Mouse (Mus musculus) intestine, postnatal 0 days (tissue): ENCODE measurements around the gene Cog7. TPM values are rescaled to one million over a fixed set of nuclear protein-coding genes. Genes with fewer than 3 reads are reported as not detected.

ENCODE experiments used
- ATAC-seq: fragments of 200-750 bp; cut with Nextera tagmentation; 2 replicates; pipeline ENCODE4 v1.8.0; 2017; ENCODE audit warnings: mild to moderate bottlenecking, moderate TSS enrichment, moderate library complexity
- H3K27ac ChIP-seq: fragments of 300-500 bp; sonication (generic); 2 replicates; pipeline ENCODE4 v1.5.1; 2014; ENCODE audit warnings: mild to moderate bottlenecking, low read depth, low read length, moderate library complexity
- H3K27me3 ChIP-seq: fragments of 300-500 bp; sonication (generic); replicated peaks from 2 replicates; pipeline ENCODE4 v1.6.1; 2014; ENCODE audit warnings: low read length, mixed read lengths; ENCODE audit not compliant: control insufficient read depth, insufficient read depth
- H3K36me3 ChIP-seq: fragments of 300-500 bp; sonication (generic); 2 replicates; pipeline ENCODE4 v1.6.1; 2014; ENCODE audit warnings: mild to moderate bottlenecking, moderate library complexity; ENCODE audit not compliant: control insufficient read depth, insufficient read depth
- H3K4me1 ChIP-seq: fragments of 300-500 bp; sonication (generic); replicated peaks from 2 replicates; pipeline ENCODE4 v1.6.1; 2014; ENCODE audit warnings: antibody characterized with exemption, low read length, mixed read lengths; ENCODE audit not compliant: control insufficient read depth, insufficient read depth
- H3K4me2 ChIP-seq: fragments of 300-500 bp; sonication (generic); replicated peaks from 2 replicates; pipeline ENCODE4 v1.6.1; 2014; ENCODE audit warnings: low read depth, mild to moderate bottlenecking, moderate library complexity
- H3K4me3 ChIP-seq: fragments of 300-500 bp; sonication (generic); 2 replicates; pipeline ENCODE4 v1.5.1; 2014; ENCODE audit warnings: low read depth, low read length
- H3K9ac ChIP-seq: fragments of 300-500 bp; sonication (generic); 2 replicates; pipeline ENCODE4 v1.6.1; 2014; ENCODE audit warnings: mild to moderate bottlenecking, low read depth, low read length
- H3K9me3 ChIP-seq: fragments of 300-500 bp; sonication (generic); 2 replicates; pipeline ENCODE4 v1.6.1; 2016; ENCODE audit warnings: mixed run types; ENCODE audit not compliant: control insufficient read depth
- CTCF ChIP-seq: sonication (generic); IDR thresholded peaks from 2 replicates; pipeline ENCODE4 v1.5.1; 2016; ENCODE audit warnings: low read depth, mild to moderate bottlenecking, control low read depth, antibody characterized with exemption, moderate library complexity
- WGBS: fragments of 180-500 bp; shearing (Covaris S2); extraction: QIAGEN DNeasy Blood & Tissue Kit; methylation state at CpG from one replicate; pipeline ENCODE4 v1.1.7; 2014; 5-methylcytosine and 5-hydroxymethylcytosine counted together
- polyA plus RNA-seq: library from polyadenylated mRNA; unstranded; fragments of >200 nt; fragmentation: Nextera tagmentation; extraction: Ambion mirVana; gene quantifications from 2 replicates; pipeline ENCODE4 v1.2.1, GENCODE M21; 2015

The Cog7 gene
- polyA plus RNA-seq, 1 experiment from 2014 or later, result 6.3 TPM

- 81% methylated on average over 7 of the region's 7 CpGs for WGBS
- no peak for ATAC-seq
- H3K36me3 ChIP-seq, result no peaks in the 10 kb centered on the region
- no peaks in the 10 kb centered on the region for H3K4me1 ChIP-seq
- no peak overlapping the region for H3K4me3 ChIP-seq
- TF ChIP-seq CTCF, result no peak
- H3K9me3 ChIP-seq, result no peaks in the 10 kb centered on the region
- H3K27me3 ChIP-seq, result no peaks in the 10 kb centered on the region
- no peak overlapping the region for H3K9ac ChIP-seq
- no peak overlapping the region for H3K4me2 ChIP-seq
- H3K27ac ChIP-seq, result no peak overlapping the region
These were observed 140.7 kb downstream of the Cog7 start for GRCm38 (mm10) chr7:121840810-121841209.

- Histone ChIP-seq H3K27me3 (no peaks in the 10 kb centered on the region), H3K36me3 (no peaks in the 10 kb centered on the region), H3K4me2 (no peak overlapping the region), H3K9me3 (no peaks in the 10 kb centered on the region), H3K27ac (no peak overlapping the region), H3K4me3 (no peak overlapping the region), H3K9ac (no peak overlapping the region), H3K4me1 (no peaks in the 10 kb centered on the region)
- WGBS, result 68% methylated on average over 7 of the region's 7 CpGs
- ATAC-seq, result no peak
- TF ChIP-seq CTCF, result no peak
These were observed 144.7 kb downstream of the Cog7 start for GRCm38 (mm10) chr7:121836827-121837226.

GRCm38 (mm10) chr7:121835392-121835791, 146.1 kb downstream of the Cog7 start:
- H3K4me1 ChIP-seq, result no peaks in the 10 kb centered on the region
- WGBS, result 83% methylated on average over 7 of the region's 7 CpGs
- no peak for ATAC-seq
- H3K27me3 ChIP-seq, result no peaks in the 10 kb centered on the region
- H3K4me3 ChIP-seq, result no peak overlapping the region
- H3K9me3 ChIP-seq, result no peaks in the 10 kb centered on the region
- peak; percentile 38 for TF ChIP-seq CTCF
- H3K4me2 ChIP-seq, result no peak overlapping the region
- H3K27ac ChIP-seq, result no peak overlapping the region
- H3K36me3 ChIP-seq, result no peaks in the 10 kb centered on the region
- H3K9ac ChIP-seq, result no peak overlapping the region

Other genes with a start within 250 kb of the Cog7 start
- 0.57 and 0.69 TPM in 2 replicates for gene Scnn1g, start 247.2 kb downstream of the Cog7 start, polyA plus RNA-seq
- 0.27 and 0.52 TPM in 2 replicates for gene Scnn1b, start 116.7 kb downstream of the Cog7 start, polyA plus RNA-seq
- 59.9 and 71.1 TPM in 2 replicates for gene Gga2, start 39.5 kb upstream of the Cog7 start, polyA plus RNA-seq
- gene Ubfd1, start 85.5 kb upstream of the Cog7 start, polyA plus RNA-seq, result 26.3 and 29.3 TPM in 2 replicates
- gene Ears2, start 85.6 kb upstream of the Cog7 start, polyA plus RNA-seq, result 7.1 and 8.0 TPM in 2 replicates
- gene Ndufab1, start 120.2 kb upstream of the Cog7 start, polyA plus RNA-seq, result 956 and 957 TPM in 2 replicates
- 3.9 and 4.5 TPM in 2 replicates for gene Palb2, start 151.3 kb upstream of the Cog7 start, polyA plus RNA-seq
- gene Dctn5, start 151.3 kb upstream of the Cog7 start, polyA plus RNA-seq, result 59.4 and 64.7 TPM in 2 replicates
- gene Plk1, start 177.7 kb upstream of the Cog7 start, polyA plus RNA-seq, result 20.0 and 25.0 TPM in 2 replicates
- gene Ern2, start 204.5 kb upstream of the Cog7 start, polyA plus RNA-seq, result 4.0 and 4.8 TPM in 2 replicates
- gene Chp2, start 237.8 kb upstream of the Cog7 start, polyA plus RNA-seq, result 54.5 and 60.2 TPM in 2 replicates